Mouse (Mus musculus): ENCODE data around the gene Ggact.

DNA sequence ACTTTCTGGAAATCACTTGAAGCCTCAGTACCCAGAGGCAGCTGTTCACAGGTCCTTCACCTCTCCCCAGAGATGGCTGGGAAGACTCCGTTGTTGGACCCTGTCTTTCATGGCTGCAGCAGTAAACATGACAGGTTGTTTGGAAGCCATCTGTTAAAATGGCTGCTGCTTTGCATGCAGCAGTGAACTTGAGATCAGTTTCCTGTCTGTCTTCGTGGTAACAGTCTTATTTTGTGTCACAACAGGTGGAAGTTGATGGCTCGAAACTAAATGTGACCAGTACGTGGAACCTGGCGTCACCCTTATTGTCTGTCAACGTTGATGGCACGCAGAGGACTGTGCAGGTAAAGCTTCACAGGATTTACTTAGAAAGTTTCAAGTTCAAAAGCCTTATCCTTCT, 123.4 kb downstream of the Ggact start:
- no peak for TF ChIP-seq CTCF (IDR thresholded peaks at IDR 0.05; ENCODE audit: insufficient read depth, low read depth, low read length)
- no peak for TF ChIP-seq POLR2A (IDR thresholded peaks at IDR 0.05; ENCODE audit: insufficient read depth, low read depth, low read length)
